Mouse (Mus musculus): Measurements from ENCODE around the gene Ddost. TPM values are rescaled to one million over a fixed set of nuclear protein-coding genes. Genes with fewer than 3 reads are reported as not detected.

Gene Ddost
- polyA plus RNA-seq, 1 experiment from 2014 or later: 214 TPM

DNA sequence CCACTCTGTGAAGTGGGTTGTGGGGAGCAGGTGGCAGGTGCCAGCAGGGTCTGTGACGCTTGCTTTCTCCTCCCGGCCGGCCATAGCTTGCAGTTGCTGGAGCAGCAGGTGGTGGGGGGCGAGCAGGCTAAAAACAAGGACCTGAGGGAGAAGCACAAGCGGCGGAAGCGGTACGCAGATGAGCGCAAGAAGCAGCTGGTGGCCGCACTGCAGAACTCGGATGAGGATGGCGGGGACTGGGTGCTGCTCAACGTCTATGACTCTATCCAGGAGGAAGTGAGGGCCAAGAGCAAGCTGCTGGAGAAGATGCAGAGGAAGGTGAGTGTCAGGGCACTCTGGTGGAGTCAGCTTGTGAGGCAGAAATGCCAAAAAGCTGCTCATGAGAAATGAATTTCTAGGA lies 12.5 kb upstream of the Ddost start:
- Histone ChIP-seq H3K27me3 (no peaks in the 10 kb centered on the region), H3K36me3 (no peaks in the 10 kb centered on the region), H3K27ac (replicated peaks) (no peak overlapping the region), H3K4me1 (replicated peaks) (peaks cover 15% of the 10 kb centered on the region), H3K4me2 (no peak overlapping the region), H3K4me3 (no peak overlapping the region), H3K9me3 (no peaks in the 10 kb centered on the region), H3K9ac (no peak overlapping the region)
- 84% methylated on average over 13 of the region's 13 CpGs for WGBS
- ATAC-seq (ENCODE audit: low read depth): no peak

DNA sequence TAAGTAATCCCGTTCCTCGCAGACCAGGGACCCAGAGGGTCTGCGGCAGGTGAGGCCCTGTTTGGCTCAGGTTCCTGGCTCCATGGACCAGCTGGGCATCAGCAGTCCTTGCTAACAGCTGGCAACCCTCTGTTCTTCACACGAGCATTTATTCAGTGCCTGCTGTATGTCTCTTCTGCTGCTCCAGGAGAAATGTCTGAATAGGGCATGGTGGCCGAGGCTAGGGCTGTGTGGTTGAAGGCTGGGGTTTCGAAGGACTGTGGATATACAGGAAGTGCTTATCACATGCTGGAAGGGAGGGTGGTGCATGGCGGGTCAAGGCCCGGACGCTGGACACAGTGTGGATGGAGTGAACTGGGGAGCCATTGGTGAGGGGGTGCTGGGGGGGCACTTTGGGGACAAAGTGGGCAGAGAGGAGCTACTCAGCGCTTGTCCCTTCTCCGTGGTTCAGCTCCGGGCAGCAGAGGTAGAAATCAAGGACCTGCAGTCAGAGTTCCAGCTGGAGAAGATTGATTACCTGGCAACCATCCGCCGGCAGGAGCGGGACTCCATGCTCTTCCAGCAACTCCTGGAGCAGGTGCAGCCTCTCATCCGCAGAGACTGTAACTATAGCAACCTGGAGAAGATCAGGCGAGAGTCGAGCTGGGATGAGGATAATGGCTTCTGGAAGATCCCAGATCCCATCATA lies 11.1 kb upstream of the Ddost start:
- Histone ChIP-seq H3K4me1 (replicated peaks) (peaks cover 15% of the 10 kb centered on the region), H3K27me3 (no peaks in the 10 kb centered on the region), H3K36me3 (no peaks in the 10 kb centered on the region), H3K4me3 (no peak overlapping the region), H3K4me2 (0 out of 2 replicates have a peak overlapping the region, but pooled peaks have one; percentile 4), H3K9me3 (no peaks in the 10 kb centered on the region), H3K27ac (replicated peaks) (peak overlapping the region; percentile 88), H3K9ac (peak overlapping the region; percentile 43; the same call in 1 of the 2 replicates)
- 59% methylated on average over 16 of the region's 18 CpGs for WGBS
- ATAC-seq (ENCODE audit: low read depth): peak; percentile 93

DNA sequence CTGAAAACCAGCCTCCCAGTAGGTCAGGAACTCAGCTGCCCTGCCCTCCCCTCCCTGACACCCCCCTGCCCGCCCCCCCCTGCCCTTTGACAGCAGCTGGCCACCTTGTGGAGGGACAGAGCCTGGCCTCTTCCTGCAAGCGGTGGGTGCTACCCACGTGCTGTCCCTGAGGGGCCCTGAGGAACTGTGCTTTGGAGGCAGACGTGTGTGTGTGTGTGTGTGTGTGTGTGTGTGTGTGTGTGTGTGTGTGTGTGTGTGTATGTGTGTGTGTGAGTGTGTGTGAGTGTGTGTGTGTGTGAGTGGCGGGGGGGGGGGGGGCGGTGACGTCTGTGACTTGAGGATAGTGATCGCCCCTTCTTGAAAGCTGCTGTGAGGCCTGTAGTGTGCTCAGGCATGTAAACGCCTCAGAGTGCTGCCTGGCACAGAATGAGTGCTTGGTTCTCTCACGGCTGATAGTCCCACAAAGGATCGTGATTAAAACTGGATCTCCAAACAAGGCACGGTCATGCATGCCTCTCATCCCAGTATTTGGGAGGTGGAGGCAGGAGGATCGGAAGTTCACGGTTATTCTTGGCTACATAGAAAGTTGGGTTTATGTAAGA lies 10.5 kb upstream of the Ddost start:
- Histone ChIP-seq H3K36me3 (no peaks in the 10 kb centered on the region), H3K4me1 (replicated peaks) (peaks cover 15% of the 10 kb centered on the region), H3K4me3 (no peak overlapping the region), H3K9ac (peak overlapping the region; percentile 43; the same call in 1 of the 2 replicates), H3K9me3 (no peaks in the 10 kb centered on the region), H3K27me3 (no peaks in the 10 kb centered on the region), H3K27ac (replicated peaks) (peak overlapping the region; percentile 88), H3K4me2 (no peak overlapping the region)
- 62% methylated on average over 11 of the region's 14 CpGs for WGBS
- peak; percentile 71 for ATAC-seq (ENCODE audit: low read depth)

DNA sequence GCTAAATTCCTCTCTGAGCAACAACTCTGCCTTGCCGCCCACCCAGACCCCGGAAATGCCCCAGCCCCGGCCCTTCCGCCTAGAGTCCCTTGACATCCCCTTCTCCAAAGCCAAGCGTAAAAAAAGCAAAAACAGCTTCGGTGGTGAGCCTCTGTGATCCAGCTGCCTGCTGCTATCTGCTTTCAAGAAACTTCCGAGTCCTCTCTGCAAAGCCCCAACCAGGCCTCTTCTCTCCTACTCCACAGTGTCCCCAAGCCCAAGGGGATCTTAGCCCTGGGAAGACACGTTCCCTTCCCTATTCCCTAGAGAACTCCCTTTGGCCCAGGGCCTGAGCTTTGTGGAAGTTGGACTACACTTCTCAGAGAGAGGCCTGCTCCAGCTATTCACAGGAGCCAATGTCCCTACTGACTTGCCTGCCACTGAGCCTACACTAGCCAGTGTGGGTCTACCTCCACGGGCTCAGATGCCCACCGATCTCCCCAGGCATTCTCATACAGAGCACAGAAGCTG lies 3.2 kb upstream of the Ddost start:
- Histone ChIP-seq H3K4me3 (no peak overlapping the region), H3K9me3 (no peaks in the 10 kb centered on the region), H3K36me3 (no peaks in the 10 kb centered on the region), H3K27me3 (no peaks in the 10 kb centered on the region), H3K4me1 (replicated peaks) (peaks cover 25% of the 10 kb centered on the region), H3K4me2 (no peak overlapping the region), H3K9ac (no peak overlapping the region), H3K27ac (replicated peaks) (no peak overlapping the region)
- no peak for ATAC-seq (ENCODE audit: low read depth)
- 88% methylated on average over 10 of the region's 10 CpGs for WGBS

DNA sequence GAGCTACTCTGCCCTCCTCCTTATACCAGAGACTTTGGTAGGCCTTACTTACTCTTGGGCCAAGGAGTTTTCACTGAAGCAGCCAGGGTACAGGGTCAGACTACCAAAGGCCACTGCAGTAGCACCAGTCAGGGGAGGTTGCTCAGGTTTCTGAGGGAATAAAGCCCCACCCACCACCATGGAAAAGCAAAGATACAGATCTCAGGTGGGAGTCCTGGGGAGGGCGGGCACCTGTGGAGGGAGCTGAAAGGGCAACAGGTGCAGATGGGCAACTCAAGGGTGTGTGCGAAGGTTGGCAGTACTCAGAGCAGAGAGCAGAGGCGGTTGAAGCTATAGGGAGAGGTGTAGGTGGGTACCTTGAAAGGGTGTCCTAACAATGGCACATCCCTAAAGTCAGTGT lies 1.5 kb upstream of the Ddost start:
- Histone ChIP-seq H3K27ac (replicated peaks) (no peak overlapping the region), H3K9me3 (no peaks in the 10 kb centered on the region), H3K4me2 (no peak overlapping the region; the same call in 1 of the 2 replicates), H3K27me3 (no peaks in the 10 kb centered on the region), H3K4me1 (replicated peaks) (peaks cover 32% of the 10 kb centered on the region), H3K9ac (no peak overlapping the region), H3K36me3 (peaks cover 8% of the 10 kb centered on the region; the same call in 1 of the 2 replicates), H3K4me3 (no peak overlapping the region)
- ATAC-seq (ENCODE audit: low read depth): no peak
- 89% methylated on average over 3 of the region's 3 CpGs for WGBS

DNA sequence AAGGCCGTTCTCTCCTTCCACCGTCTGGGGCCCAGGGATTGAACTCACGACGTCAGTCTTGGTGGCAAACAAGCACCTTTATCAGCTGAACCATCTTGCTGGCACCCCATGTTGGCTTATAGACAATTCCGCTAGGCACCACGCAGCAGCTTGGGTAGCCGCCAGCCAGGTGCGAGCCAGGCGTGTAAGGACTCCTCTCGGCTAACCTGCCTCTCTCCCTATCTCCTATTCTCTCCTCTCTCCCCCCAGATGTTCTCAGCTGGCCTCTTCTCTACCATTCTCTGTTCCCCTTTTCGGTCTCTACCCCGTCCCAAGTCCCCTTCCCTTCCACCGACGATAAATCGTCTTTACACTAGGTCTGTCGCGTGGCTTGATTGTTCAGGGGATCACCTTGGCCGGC lies 788 bp upstream of the Ddost start:
- Histone ChIP-seq H3K9me3 (no peaks in the 10 kb centered on the region), H3K27ac (replicated peaks) (peak overlapping the region; percentile 87), H3K9ac (peak overlapping the region; percentile 70), H3K27me3 (no peaks in the 10 kb centered on the region), H3K4me2 (peak overlapping the region; percentile 82), H3K4me3 (peak overlapping the region; percentile 97), H3K36me3 (peaks cover 15% of the 10 kb centered on the region), H3K4me1 (replicated peaks) (peaks cover 32% of the 10 kb centered on the region)
- WGBS: 20% methylated on average over 18 of the region's 18 CpGs
- no peak for ATAC-seq (ENCODE audit: low read depth)

DNA sequence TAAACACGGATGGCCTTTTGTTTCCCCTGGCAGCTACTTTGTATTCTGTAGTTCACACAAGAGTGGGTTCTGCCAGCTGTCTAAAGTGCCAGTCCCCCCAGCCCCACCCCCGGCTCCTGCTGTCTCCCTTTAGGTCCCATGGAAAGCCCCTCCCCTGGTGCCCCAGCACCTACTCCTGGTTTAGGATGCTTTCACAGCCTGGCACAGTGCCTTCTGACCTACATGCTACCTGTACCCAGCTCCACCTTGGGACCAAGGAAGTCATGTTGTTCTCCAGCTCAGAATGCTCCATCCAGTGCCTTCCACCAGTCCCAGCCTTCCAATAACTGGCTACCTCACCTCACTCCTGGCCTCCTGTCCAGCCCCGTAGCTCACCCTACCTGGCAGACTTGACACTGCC lies 2.5 kb downstream of the Ddost start:
- H3K4me2 ChIP-seq: no peak overlapping the region
- no peaks in the 10 kb centered on the region for H3K27me3 ChIP-seq
- peaks cover 47% of the 10 kb centered on the region for H3K36me3 ChIP-seq
- no peak overlapping the region for H3K4me3 ChIP-seq
- ATAC-seq (ENCODE audit: low read depth): no peak
- WGBS: 81% methylated on average over 3 of the region's 3 CpGs
- no peak overlapping the region for H3K9ac ChIP-seq
- peaks cover 32% of the 10 kb centered on the region for H3K4me1 ChIP-seq (replicated peaks)
- no peaks in the 10 kb centered on the region for H3K9me3 ChIP-seq
- no peak overlapping the region for H3K27ac ChIP-seq (replicated peaks)

DNA sequence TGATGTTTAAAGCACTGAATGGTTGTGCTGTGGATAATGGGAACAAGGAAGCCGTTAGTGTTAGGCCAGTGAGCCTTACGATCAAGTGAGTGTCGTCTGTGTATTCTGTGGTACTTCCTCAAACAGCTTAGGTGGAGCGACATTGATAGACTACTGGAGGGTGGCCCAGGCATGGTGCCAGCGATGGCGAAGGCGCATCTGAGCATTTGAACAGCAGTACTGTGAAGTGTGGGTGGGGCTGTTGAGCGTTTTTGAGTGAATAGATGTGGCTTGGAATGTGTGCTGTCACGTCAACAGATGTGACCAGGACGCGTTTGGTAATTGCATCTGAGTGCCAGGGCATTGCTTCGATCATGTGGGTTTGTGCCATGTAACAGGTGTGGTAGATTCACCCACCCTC lies 3.2 kb downstream of the Ddost start:
- H3K27me3 ChIP-seq: no peaks in the 10 kb centered on the region
- H3K27ac ChIP-seq (replicated peaks): no peak overlapping the region
- H3K9ac ChIP-seq: no peak overlapping the region
- H3K36me3 ChIP-seq: peaks cover 54% of the 10 kb centered on the region
- WGBS: 91% methylated on average over 12 of the region's 12 CpGs
- no peak for ATAC-seq (ENCODE audit: low read depth)
- H3K4me1 ChIP-seq (replicated peaks): peaks cover 32% of the 10 kb centered on the region
- no peak overlapping the region for H3K4me2 ChIP-seq
- no peaks in the 10 kb centered on the region for H3K9me3 ChIP-seq
- H3K4me3 ChIP-seq: no peak overlapping the region

DNA sequence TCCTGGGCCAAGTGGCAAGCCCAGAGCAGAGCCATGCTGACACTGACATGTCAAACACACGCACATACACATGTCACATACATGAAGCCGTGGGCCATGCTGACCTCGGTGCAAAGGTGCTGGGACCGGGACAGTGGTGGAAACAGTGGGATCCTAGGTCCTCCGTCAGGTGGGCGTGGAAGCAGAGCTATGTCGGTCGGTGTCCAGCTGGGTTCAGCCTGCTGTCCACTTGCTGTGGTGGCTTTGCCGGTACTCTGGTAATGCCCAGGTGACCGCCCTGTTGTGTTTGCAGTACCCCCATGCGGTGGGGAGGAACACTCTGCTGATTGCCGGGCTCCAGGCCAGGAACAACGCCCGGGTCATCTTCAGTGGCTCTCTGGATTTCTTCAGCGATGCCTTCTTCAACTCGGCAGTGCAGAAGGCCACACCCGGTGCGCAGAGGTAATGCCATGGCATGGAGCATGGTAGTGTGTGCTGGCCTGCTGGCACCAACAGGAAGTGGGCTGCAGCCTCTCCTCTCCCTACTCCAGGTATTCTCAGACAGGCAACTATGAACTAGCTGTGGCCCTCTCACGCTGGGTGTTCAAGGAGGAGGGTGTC lies 5.9 kb downstream of the Ddost start:
- Histone ChIP-seq H3K27ac (replicated peaks) (no peak overlapping the region), H3K9ac (no peak overlapping the region), H3K27me3 (no peaks in the 10 kb centered on the region), H3K4me3 (no peak overlapping the region), H3K9me3 (no peaks in the 10 kb centered on the region), H3K36me3 (peaks cover 80% of the 10 kb centered on the region), H3K4me2 (no peak overlapping the region), H3K4me1 (replicated peaks) (peaks cover 16% of the 10 kb centered on the region)
- 93% methylated on average over 19 of the region's 19 CpGs for WGBS
- no peak for ATAC-seq (ENCODE audit: low read depth)

DNA sequence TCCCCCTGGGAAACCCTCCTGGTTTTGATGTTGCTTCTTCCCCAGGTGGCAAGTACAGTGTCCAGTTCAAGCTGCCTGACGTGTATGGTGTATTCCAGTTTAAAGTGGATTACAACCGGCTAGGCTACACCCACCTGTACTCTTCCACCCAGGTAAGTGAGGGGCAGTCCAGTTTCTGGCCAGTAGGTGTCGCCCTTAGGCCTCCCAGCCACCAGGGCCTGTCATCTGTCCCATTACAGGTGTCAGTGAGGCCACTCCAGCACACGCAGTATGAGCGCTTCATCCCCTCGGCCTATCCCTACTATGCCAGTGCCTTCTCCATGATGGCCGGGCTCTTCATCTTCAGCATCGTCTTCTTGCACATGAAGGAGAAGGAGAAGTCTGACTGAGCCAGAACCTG lies 7.1 kb downstream of the Ddost start:
- Histone ChIP-seq H3K9me3 (no peaks in the 10 kb centered on the region), H3K4me3 (no peak overlapping the region), H3K27me3 (no peaks in the 10 kb centered on the region), H3K9ac (no peak overlapping the region), H3K36me3 (peaks cover 90% of the 10 kb centered on the region), H3K4me2 (no peak overlapping the region), H3K4me1 (replicated peaks) (peaks cover 4% of the 10 kb centered on the region; the same call in 1 of the 2 replicates), H3K27ac (replicated peaks) (no peak overlapping the region)
- peak; percentile 41 for ATAC-seq (ENCODE audit: low read depth)
- 64% methylated on average over 8 of the region's 8 CpGs for WGBS

DNA sequence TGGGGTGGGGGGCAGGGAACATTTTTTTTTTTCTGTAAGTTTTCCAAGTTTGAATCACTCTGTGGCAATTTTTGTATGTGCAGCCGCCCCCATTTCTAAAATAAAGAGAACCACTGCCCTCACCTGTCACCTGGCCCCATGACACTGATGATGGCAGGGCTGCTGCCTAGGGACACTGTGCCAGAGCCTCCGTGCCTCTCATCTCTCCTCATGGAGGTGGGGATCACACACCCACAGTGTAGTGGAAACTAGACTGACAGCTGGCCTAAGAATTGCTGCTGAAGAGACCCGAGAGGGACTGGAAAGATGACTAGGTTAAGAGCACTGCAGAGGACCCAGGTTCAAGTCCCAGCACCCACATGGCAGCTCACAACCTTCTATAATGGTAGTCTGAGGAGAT lies 7.6 kb downstream of the Ddost start:
- no peak for ATAC-seq (ENCODE audit: low read depth)
- no peaks in the 10 kb centered on the region for H3K9me3 ChIP-seq
- H3K4me3 ChIP-seq: no peak overlapping the region
- no peaks in the 10 kb centered on the region for H3K27me3 ChIP-seq
- no peaks in the 10 kb centered on the region; the same call in 1 of the 2 replicates for H3K4me1 ChIP-seq (replicated peaks)
- H3K27ac ChIP-seq (replicated peaks): no peak overlapping the region
- WGBS: 90% methylated on average over 3 of the region's 3 CpGs
- peaks cover 94% of the 10 kb centered on the region for H3K36me3 ChIP-seq
- H3K4me2 ChIP-seq: no peak overlapping the region
- H3K9ac ChIP-seq: no peak overlapping the region

DNA sequence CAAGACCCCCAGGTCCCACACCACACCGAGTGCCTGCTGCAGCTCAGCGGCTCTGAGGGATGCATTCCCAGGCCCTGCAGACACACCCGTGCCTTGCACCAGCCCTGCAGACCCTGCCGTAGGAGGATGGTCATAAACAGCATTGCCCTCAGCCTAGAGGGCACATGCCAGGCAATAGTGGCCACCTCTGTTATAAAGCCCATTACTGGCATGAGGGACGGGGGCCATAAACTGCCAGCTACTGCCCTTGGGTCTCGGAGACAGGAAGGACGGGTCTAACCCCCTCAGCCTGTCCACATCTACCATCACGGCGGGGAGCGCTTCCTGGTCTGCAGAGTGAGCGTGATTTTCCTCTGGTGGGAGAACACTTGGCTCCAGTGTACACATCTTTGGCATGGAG lies 8.5 kb downstream of the Ddost start:
- no peak overlapping the region for H3K4me2 ChIP-seq
- 85% methylated on average over 11 of the region's 11 CpGs for WGBS
- H3K27me3 ChIP-seq: no peaks in the 10 kb centered on the region
- H3K4me1 ChIP-seq (replicated peaks): peaks cover 7% of the 10 kb centered on the region; the same call in 1 of the 2 replicates
- H3K27ac ChIP-seq (replicated peaks): no peak overlapping the region
- H3K9me3 ChIP-seq: no peaks in the 10 kb centered on the region
- H3K4me3 ChIP-seq: no peak overlapping the region
- ATAC-seq (ENCODE audit: low read depth): no peak
- no peak overlapping the region for H3K9ac ChIP-seq
- peaks cover 95% of the 10 kb centered on the region for H3K36me3 ChIP-seq
